Mouse (Mus musculus): ENCODE results near the gene Olfr316.

GRCm38 (mm10) chr11:58752434-58752833 lies at the start of gene Olfr316:
- TF ChIP-seq POLR2A (IDR thresholded peaks at IDR 0.05; ENCODE audit: control insufficient read depth, extremely low read depth, insufficient read depth, low read length, poor library complexity) = no peak
- no peak for TF ChIP-seq CTCF (IDR thresholded peaks at IDR 0.05; ENCODE audit: borderline replicate concordance, control insufficient read depth, extremely low read depth, insufficient read depth, low read length, poor library complexity)

All from thymus, adult 2 months (tissue).